Mouse (Mus musculus) hindbrain, embryonic 10.5 days (tissue): ENCODE data around the gene Nt5e. TPM values are rescaled to one million over a fixed set of nuclear protein-coding genes. Genes with fewer than 3 reads are reported as not detected.

Source experiments
- polyA plus RNA-seq: library from polyadenylated mRNA; unstranded; fragments of >200 nt; fragmentation: Nextera tagmentation; extraction: Ambion mirVana; gene quantifications from 2 replicates; pipeline ENCODE4 v1.2.1, GENCODE M21; 2016

Nt5e gene
- polyA plus RNA-seq, 1 experiment from 2014 or later: 0.95 TPM

Other genes starting within 250 kb of the Nt5e start
- 17.4 and 19.9 TPM in 2 replicates for gene Snx14, start 111.8 kb downstream of the Nt5e start, polyA plus RNA-seq
- 0.84 TPM in 1 of 2 replicates, not detected in the other for gene Gm20537, start 129.4 kb downstream of the Nt5e start, polyA plus RNA-seq
- 79.9 and 108 TPM in 2 replicates for gene Syncrip, start 155.4 kb downstream of the Nt5e start, polyA plus RNA-seq
- 7.6 and 9.0 TPM in 2 replicates for gene Zfp949, start 220.8 kb downstream of the Nt5e start, polyA plus RNA-seq